Mouse (Mus musculus) forebrain, embryonic 12.5 days (tissue): ENCODE measurements around the gene Slit3. TPM values are rescaled to one million over a fixed set of nuclear protein-coding genes. Genes with fewer than 3 reads are reported as not detected.
A peak's percentile ranks its signal among the peaks of the same experiment; 100 is the strongest.

Experiments used
- ATAC-seq: fragments of 200-750 bp; cut with Nextera tagmentation; 2 replicates; pipeline ENCODE4 v1.8.0; 2017; ENCODE audit warnings: moderate TSS enrichment; ENCODE audit not compliant: low FRiP score
- H3K27ac ChIP-seq: fragments of 300-500 bp; sonication (generic); 2 replicates; pipeline ENCODE4 v1.5.1; 2016; ENCODE audit warnings: mild to moderate bottlenecking
- H3K27me3 ChIP-seq: fragments of 300-500 bp; sonication (generic); 2 replicates; pipeline ENCODE4 v1.6.1; 2016; ENCODE audit warnings: mild to moderate bottlenecking
- H3K36me3 ChIP-seq: fragments of 300-500 bp; sonication (generic); replicated peaks from 2 replicates; pipeline ENCODE4 v1.6.1; 2016; ENCODE audit warnings: mild to moderate bottlenecking
- H3K4me1 ChIP-seq: fragments of 300-500 bp; sonication (generic); 2 replicates; pipeline ENCODE4 v1.6.1; 2016
- H3K4me2 ChIP-seq: fragments of 300-500 bp; sonication (generic); 2 replicates; pipeline ENCODE4 v1.6.1; 2016; ENCODE audit warnings: mild to moderate bottlenecking, moderate library complexity
- H3K4me3 ChIP-seq: fragments of 300-500 bp; sonication (generic); replicated peaks from 2 replicates; pipeline ENCODE4 v1.5.1; 2016; ENCODE audit warnings: mild to moderate bottlenecking
- H3K9ac ChIP-seq: fragments of 300-500 bp; sonication (generic); 2 replicates; pipeline ENCODE4 v1.6.1; 2016; ENCODE audit warnings: mild to moderate bottlenecking
- H3K9me3 ChIP-seq: fragments of 300-500 bp; sonication (generic); 2 replicates; pipeline ENCODE4 v1.6.1; 2016
- WGBS: fragments of 180-500 bp; shearing (Covaris S2); methylation state at CpG from one replicate; pipeline ENCODE4 v1.1.7; 2016; 5-methylcytosine and 5-hydroxymethylcytosine counted together
- polyA plus RNA-seq: library from polyadenylated mRNA; unstranded; fragments of >200 nt; fragmentation: Nextera tagmentation; extraction: Ambion mirVana; gene quantifications from 2 replicates; pipeline ENCODE4 v1.2.1, GENCODE M21; 2016

The Slit3 gene
- polyA plus RNA-seq, 1 experiment from 2014 or later = 6.3 TPM

DNA sequence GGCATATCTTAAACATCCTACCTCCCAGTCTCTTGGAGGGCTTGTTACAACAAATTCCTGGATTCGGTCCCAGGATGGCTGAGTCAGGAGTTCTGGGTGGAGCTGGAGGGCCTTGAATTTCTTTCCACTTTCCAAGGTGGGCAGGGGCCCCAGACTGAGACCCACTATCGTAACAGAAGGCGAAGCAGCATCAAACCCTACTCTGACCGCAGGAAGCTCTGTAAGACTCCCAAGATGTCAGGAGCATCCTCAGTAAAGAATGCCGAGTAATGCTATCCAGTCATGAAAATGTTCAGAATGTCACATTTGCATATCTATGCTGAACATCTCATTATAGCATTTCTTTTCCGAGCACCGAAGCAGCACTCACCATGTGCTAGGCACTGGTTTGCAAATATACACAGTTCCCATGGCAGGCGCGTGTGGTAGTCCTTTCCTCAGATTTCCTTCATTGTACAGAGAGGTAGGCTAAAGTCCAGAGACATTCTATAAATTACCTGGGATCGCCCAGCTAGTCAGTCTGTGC is 140.6 kb downstream of the Slit3 start:
- H3K9ac ChIP-seq = no peak overlapping the region
- no peak overlapping the region for H3K4me3 ChIP-seq
- 84% methylated on average over 10 of the region's 10 CpGs for WGBS
- H3K27me3 ChIP-seq = no peaks in the 10 kb centered on the region
- no peak for ATAC-seq
- no peaks in the 10 kb centered on the region for H3K36me3 ChIP-seq
- H3K9me3 ChIP-seq = no peaks in the 10 kb centered on the region
- no peak overlapping the region for H3K4me2 ChIP-seq
- H3K4me1 ChIP-seq = no peaks in the 10 kb centered on the region
- H3K27ac ChIP-seq = no peak overlapping the region

DNA sequence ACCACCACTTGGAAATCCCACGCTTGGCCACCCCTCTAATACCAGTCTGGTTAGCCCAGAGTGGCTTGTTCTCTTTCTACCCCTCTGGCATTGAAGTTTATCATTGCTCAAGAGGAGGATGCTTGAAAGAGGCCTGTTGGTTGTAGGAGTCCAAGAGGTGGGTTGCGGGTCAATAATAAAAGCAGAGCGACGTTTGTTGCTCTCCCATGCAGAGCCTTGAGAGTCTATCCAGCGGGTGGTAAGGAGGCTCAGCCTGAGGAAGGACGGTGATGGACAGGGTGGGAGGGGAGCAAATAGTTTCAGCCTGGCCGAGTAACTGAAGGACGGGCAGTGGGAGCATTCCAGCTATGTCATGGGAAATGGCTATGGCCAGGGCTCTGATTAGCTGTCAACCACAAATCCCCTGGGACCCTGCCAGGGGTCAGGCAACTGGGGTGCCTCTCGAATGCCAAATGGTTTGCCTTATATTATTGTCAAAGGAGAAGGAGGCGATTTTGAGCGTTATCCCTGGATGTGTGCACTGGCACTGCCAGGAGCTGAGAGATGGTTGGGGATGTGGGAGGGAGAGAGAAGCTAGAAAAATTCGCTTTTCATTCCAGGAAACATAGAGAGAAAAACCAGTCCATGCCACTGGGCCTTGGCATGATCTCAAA is 141.4 kb downstream of the Slit3 start:
- no peaks in the 10 kb centered on the region for H3K9me3 ChIP-seq
- H3K4me2 ChIP-seq = no peak overlapping the region
- no peak for ATAC-seq
- H3K27ac ChIP-seq = no peak overlapping the region
- no peaks in the 10 kb centered on the region for H3K36me3 ChIP-seq
- H3K4me3 ChIP-seq = no peak overlapping the region
- H3K27me3 ChIP-seq = no peaks in the 10 kb centered on the region
- no peak overlapping the region for H3K9ac ChIP-seq
- 52% methylated on average over 12 of the region's 12 CpGs for whole genome bisulfite sequencing
- H3K4me1 ChIP-seq = no peaks in the 10 kb centered on the region

DNA sequence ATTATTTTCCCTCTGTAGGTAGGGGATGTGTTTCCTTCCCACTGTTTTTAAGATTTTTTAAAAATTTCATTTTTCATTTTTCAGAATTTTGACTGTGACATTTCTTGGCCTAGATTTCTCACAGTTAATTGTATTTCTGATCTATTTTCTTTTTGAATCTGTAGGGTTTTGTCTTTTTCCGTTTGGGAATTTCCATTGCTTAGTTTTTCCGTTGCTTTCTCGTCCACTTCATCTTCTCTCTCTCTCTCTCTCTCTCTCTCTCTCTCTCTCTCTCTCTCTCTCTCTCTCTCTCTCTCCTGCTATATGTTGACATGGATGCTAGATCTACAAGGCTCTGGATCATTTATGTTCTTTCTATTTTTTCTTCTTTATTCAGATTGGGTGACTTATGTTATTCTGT is 143.7 kb downstream of the Slit3 start:
- no peak overlapping the region for H3K4me3 ChIP-seq
- no peak overlapping the region for H3K4me2 ChIP-seq
- no peak overlapping the region for H3K27ac ChIP-seq
- ATAC-seq = no peak
- no peaks in the 10 kb centered on the region for H3K27me3 ChIP-seq
- H3K4me1 ChIP-seq = no peaks in the 10 kb centered on the region
- H3K9ac ChIP-seq = no peak overlapping the region
- H3K36me3 ChIP-seq = no peaks in the 10 kb centered on the region
- no peaks in the 10 kb centered on the region for H3K9me3 ChIP-seq
- WGBS = 91% methylated on average over 3 of the region's 3 CpGs

DNA sequence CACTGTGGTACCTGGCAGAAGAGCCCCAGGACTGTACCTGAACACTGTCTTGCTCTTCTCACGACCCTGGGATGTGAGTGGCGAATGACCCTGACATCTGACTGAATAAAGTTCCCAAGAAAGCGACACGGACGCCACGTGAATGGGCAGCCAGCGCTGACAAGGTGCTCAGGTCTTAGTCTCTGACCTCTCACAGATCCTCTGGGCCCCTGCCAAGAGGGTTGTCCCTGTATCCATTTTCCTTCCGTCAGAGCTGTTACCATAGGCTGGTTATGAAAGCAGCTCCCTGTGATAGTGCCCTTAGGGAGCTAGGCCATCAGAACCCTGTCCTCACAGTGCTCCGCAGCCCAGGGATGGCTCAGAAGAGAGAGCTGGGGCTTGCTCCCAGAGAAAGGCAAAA is 149.4 kb downstream of the Slit3 start:
- no peak for ATAC-seq
- peaks cover 24% of the 10 kb centered on the region for H3K27me3 ChIP-seq
- no peaks in the 10 kb centered on the region for H3K9me3 ChIP-seq
- H3K36me3 ChIP-seq = no peaks in the 10 kb centered on the region
- no peak overlapping the region for H3K27ac ChIP-seq
- H3K4me1 ChIP-seq = peaks cover 11% of the 10 kb centered on the region
- H3K9ac ChIP-seq = no peak overlapping the region
- no peak overlapping the region for H3K4me3 ChIP-seq
- 88% methylated on average over 9 of the region's 9 CpGs for WGBS
- no peak overlapping the region for H3K4me2 ChIP-seq

DNA sequence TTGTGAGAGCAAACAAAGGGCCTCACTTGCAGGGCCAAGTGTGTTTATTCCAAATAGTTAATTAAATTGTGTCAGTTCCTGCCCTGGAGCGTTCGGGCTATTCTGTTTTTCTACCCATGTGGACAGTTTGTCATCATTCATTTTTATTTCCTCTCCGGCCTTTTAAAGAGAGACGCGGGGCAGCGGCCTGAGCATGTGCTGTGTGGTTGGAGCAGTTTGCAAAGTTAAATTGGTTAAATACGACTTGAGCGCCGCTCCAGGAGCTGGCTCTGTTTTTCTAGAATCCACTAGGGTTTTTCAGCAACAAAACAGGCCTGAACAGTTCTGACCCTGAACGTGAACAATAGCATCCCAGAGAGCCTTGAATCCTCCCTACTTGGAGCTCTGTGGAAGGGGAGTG is 152.4 kb downstream of the Slit3 start:
- no peak overlapping the region for H3K9ac ChIP-seq
- H3K27me3 ChIP-seq = peaks cover 31% of the 10 kb centered on the region
- peaks cover 22% of the 10 kb centered on the region for H3K4me1 ChIP-seq
- no peak overlapping the region for H3K27ac ChIP-seq
- no peak overlapping the region for H3K4me2 ChIP-seq
- ATAC-seq = no peak
- H3K4me3 ChIP-seq = no peak overlapping the region
- 33% methylated on average over 10 of the region's 10 CpGs for WGBS
- H3K9me3 ChIP-seq = no peaks in the 10 kb centered on the region
- H3K36me3 ChIP-seq = no peaks in the 10 kb centered on the region

DNA sequence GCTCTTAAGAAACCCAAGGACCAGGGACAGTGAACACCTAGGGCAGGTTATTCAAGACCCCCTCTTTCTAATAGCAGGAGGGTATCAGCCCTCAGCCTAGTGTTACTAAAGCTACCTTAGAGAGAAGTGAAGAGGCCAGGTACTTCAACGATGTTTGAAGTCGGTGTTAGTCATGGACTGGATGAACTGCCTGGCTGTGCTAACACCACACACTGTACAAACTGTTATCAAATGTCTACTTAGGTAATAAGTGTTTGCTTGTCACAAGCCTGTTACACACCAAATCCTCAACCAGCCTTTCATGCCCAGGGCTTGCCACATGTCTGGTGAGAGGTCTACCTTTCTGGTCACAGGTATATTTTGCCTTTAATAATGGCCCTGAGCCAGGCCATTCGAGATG is 153.0 kb downstream of the Slit3 start:
- Histone ChIP-seq H3K27me3 (peaks cover 31% of the 10 kb centered on the region), H3K4me3 (no peak overlapping the region), H3K36me3 (no peaks in the 10 kb centered on the region), H3K4me2 (no peak overlapping the region), H3K9me3 (no peaks in the 10 kb centered on the region), H3K27ac (no peak overlapping the region), H3K9ac (no peak overlapping the region), H3K4me1 (peaks cover 22% of the 10 kb centered on the region)
- 88% methylated on average over 3 of the region's 3 CpGs for WGBS
- no peak for ATAC-seq

DNA sequence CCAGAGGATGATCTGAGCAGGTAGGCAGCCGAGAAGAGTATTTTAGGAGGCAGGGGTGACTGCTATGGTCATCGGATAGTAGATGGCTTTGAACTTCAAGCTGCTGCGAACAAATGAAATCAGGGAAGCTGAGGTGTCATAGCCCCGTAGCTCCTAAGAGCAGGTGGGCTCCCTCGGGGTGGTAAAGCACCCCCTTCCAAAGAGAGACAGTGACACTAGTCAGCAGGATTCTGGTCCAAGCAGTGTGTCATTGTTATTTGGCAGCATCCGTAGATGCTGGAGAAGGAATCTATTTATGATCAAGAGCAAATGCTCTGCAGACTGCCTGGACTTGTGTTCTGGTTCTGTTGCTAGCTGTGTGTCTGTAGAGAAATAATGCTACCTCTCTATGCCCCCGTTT is 154.3 kb downstream of the Slit3 start:
- Histone ChIP-seq H3K4me3 (no peak overlapping the region), H3K27ac (no peak overlapping the region), H3K4me2 (no peak overlapping the region), H3K9ac (no peak overlapping the region), H3K9me3 (no peaks in the 10 kb centered on the region), H3K4me1 (peaks cover 22% of the 10 kb centered on the region), H3K27me3 (peaks cover 38% of the 10 kb centered on the region), H3K36me3 (no peaks in the 10 kb centered on the region)
- ATAC-seq = no peak
- WGBS = 88% methylated on average over 7 of the region's 7 CpGs

DNA sequence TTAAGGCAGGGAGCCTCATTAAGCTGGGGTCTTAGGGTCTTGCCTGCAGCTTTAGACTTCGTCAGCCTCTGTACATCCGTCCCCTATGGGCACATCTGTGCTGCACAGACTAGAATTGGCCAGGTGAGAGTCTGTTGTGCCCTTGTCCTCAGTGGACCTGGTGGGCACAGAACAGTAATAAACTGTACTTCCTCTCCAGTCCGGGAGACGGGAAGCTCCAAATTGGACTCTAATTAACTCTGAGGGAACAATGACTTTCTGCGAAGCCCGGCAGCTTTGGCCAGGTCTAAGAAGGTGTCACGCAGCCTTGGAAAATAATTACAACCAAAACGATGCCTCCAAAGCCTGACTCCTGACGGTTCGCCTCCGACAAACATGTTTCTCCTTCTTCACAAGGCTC is 155.0 kb downstream of the Slit3 start:
- 32% methylated on average over 11 of the region's 11 CpGs for WGBS
- H3K4me2 ChIP-seq = no peak overlapping the region
- ATAC-seq = no peak
- H3K4me1 ChIP-seq = peaks cover 22% of the 10 kb centered on the region
- H3K9ac ChIP-seq = no peak overlapping the region
- no peaks in the 10 kb centered on the region for H3K36me3 ChIP-seq
- no peaks in the 10 kb centered on the region for H3K9me3 ChIP-seq
- no peak overlapping the region for H3K27ac ChIP-seq
- no peak overlapping the region for H3K4me3 ChIP-seq
- peaks cover 35% of the 10 kb centered on the region for H3K27me3 ChIP-seq

DNA sequence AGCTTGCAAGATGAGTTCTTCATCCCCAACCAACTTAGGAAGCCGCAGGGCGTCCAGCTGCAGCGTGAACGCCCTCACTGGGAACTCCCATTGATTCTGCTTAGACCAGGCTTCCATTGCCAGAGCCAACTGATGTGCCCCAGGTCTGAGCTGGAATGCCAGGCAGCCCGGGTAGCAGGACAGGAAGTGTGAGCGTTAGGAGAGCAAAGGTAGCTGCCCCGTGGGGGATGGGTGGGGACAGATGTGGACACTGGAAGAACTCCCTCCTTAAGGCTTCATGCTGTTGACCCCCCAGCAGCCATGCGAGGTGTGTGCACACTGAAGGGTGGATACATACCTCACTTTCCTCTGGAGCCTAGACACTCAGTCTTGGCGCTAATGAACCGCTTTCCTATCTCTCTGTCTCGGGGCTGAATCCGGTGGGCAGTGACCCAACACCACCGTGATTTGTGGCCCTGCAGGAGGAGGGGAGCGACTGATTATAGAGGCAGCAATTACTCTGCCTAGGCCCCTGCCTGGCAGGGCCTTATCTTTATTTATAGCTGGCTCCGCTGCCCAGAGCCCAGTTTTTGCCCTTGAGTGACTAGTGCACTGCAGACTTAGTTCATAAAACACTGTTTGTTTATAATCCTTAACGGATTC is 157.2 kb downstream of the Slit3 start:
- 78% methylated on average over 16 of the region's 16 CpGs for whole genome bisulfite sequencing
- Histone ChIP-seq H3K4me3 (no peak overlapping the region), H3K36me3 (no peaks in the 10 kb centered on the region), H3K9me3 (no peaks in the 10 kb centered on the region), H3K9ac (no peak overlapping the region), H3K4me1 (peaks cover 25% of the 10 kb centered on the region), H3K27ac (no peak overlapping the region), H3K27me3 (peaks cover 37% of the 10 kb centered on the region), H3K4me2 (no peak overlapping the region)
- ATAC-seq = no peak

DNA sequence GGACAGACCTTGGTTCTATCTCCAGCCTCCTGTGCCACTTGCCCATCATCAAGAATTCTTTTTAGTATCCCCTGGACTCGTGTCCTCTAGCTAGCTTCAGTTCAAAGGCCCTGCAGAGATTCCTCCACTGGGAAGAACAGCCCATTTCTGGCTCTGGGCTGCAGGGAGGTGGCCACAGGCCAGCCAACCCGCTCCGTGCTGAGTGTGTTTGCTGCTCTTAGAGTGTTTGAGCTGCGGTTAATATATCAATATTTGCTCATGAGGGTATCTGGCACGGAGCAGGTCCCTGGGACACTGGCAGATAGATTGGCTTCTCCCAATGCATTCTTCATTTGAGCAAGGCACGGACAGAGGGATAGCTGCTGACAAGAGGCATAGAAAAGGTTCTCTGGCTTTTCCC is 159.8 kb downstream of the Slit3 start:
- Histone ChIP-seq H3K36me3 (no peaks in the 10 kb centered on the region), H3K9me3 (no peaks in the 10 kb centered on the region), H3K4me3 (no peak overlapping the region), H3K4me1 (peaks cover 25% of the 10 kb centered on the region), H3K27ac (no peak overlapping the region), H3K27me3 (peaks cover 23% of the 10 kb centered on the region), H3K4me2 (no peak overlapping the region), H3K9ac (no peak overlapping the region)
- no peak for ATAC-seq
- WGBS = 83% methylated on average over 6 of the region's 6 CpGs

DNA sequence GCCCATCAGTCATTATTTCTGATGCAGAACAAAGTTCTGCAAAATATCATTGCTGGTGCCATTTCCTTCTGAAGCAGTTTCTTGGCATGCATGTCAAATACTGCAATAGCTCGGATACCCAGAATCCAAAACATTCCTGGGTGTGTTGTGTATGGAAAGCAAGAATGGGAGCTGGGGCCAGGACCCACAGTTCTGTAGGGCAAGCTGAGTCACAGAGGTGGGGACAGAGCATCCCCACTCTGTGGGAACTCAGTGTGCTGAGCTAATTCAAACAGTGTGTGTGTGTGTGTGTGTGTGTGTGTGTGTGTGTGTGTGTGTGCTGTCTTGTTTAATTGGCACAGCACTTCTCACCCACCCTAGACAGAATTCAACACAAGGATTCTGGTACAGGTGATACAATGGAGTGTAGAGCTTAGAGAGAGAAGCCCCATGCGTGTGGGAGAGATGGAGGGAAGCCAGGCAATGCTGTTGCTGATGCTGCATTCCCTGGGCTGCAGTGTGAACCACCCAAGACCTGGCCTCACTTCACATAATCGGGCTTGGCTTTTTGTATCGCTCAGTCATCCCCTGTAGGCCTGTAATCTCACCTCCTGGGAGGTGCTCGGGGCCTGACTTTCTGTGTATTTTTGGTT is 161.1 kb downstream of the Slit3 start:
- Histone ChIP-seq H3K4me1 (peaks cover 20% of the 10 kb centered on the region), H3K27me3 (peaks cover 20% of the 10 kb centered on the region), H3K9me3 (no peaks in the 10 kb centered on the region), H3K4me3 (no peak overlapping the region), H3K27ac (no peak overlapping the region), H3K4me2 (no peak overlapping the region), H3K9ac (no peak overlapping the region), H3K36me3 (no peaks in the 10 kb centered on the region)
- ATAC-seq = no peak
- 80% methylated on average over 5 of the region's 5 CpGs for WGBS

DNA sequence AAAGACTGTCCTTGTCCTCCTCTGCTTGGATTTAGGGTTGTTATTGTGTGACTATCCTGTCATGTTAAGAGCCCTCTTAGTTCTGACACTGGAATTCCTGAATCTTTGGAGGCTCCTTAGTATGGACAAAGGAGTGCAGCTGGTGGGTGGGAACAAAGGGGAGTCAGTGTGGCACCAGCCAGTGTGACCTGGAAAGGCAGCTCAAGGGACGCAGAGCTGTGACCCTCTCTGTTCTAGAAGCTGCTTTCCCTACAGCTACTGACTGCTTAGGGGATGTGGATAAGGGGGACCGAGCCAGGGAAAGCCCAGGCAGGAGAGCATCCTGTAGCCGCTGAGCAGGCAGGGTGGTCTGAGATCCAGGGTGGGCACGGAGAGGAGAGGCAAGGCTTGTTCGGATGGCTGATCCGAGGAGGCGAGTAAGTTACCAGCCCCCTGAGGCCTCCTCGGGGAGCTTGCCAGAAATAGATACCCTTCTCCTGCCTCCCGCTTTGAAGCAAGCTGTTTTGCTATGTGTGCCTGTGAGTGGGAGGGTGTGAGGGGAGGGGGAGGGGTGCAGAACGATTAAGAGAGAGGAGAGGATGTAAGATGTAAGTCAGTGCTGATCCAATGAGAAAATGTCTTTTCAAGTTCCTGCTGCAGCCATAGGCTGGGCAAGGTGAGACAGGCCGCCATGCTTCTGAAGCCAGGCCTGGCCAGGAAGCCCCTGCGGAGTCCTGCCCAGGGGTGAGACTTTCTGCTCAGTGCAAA is 162.0 kb downstream of the Slit3 start:
- Histone ChIP-seq H3K4me3 (no peak overlapping the region), H3K27me3 (peaks cover 20% of the 10 kb centered on the region), H3K4me2 (peak overlapping the region; percentile 25), H3K36me3 (no peaks in the 10 kb centered on the region), H3K27ac (no peak overlapping the region), H3K4me1 (peaks cover 22% of the 10 kb centered on the region), H3K9ac (peak overlapping the region; percentile 40), H3K9me3 (no peaks in the 10 kb centered on the region)
- ATAC-seq = 0 out of 2 replicates have a peak, but pooled peaks have one; percentile 59
- WGBS = 17% methylated on average over 12 of the region's 12 CpGs
